Mouse (Mus musculus): ENCODE results near the gene Pacsin1.

Pacsin1 gene

GRCm38 (mm10) chr17:27678924-27679813 is 23.9 kb downstream of the Pacsin1 start:
- DNase-seq, result peak; percentile 17 to 61

GRCm38 (mm10) chr17:27684886-27685549 is 29.7 kb downstream of the Pacsin1 start:
- peak; percentile 41 to 68 for DNase-seq

- no peak for DNase-seq
Measured at GRCm38 (mm10) chr17:27685550-27685913, 30.2 kb downstream of the Pacsin1 start.

GRCm38 (mm10) chr17:27686395-27686794 is 31.1 kb downstream of the Pacsin1 start:
- DNase-seq, result no peak

- no peak for DNase-seq
Measured at GRCm38 (mm10) chr17:27690993-27691693, 35.8 kb downstream of the Pacsin1 start.

- no peak for DNase-seq
Measured at GRCm38 (mm10) chr17:27699641-27700244, 44.4 kb downstream of the Pacsin1 start.

GRCm38 (mm10) chr17:27700812-27701211 is 45.5 kb downstream of the Pacsin1 start:
- no peak for DNase-seq

- no peak for DNase-seq
Measured at GRCm38 (mm10) chr17:27701856-27702255, 46.5 kb downstream of the Pacsin1 start.

GRCm38 (mm10) chr17:27702518-27702917 is 47.2 kb downstream of the Pacsin1 start:
- DNase-seq, result peak; percentile 63 to 77

GRCm38 (mm10) chr17:27703961-27704621 is 48.8 kb downstream of the Pacsin1 start:
- peak in 1 of 2 experiments; percentile 34 for DNase-seq

GRCm38 (mm10) chr17:27705661-27706060 is 50.4 kb downstream of the Pacsin1 start:
- DNase-seq, result no peak

GRCm38 (mm10) chr17:27707954-27708661 is 52.8 kb downstream of the Pacsin1 start:
- peak; percentile 75 to 84 for DNase-seq

GRCm38 (mm10) chr17:27709650-27710049 is 54.3 kb downstream of the Pacsin1 start:
- DNase-seq, result no peak

GRCm38 (mm10) chr17:27712832-27713231 is 57.5 kb downstream of the Pacsin1 start:
- DNase-seq, result peak in 1 of 2 experiments; percentile 64

GRCm38 (mm10) chr17:27716804-27717203 is 61.5 kb downstream of the Pacsin1 start:
- DNase-seq, result peak; percentile 71 to 74

GRCm38 (mm10) chr17:27718250-27718649 is 62.9 kb downstream of the Pacsin1 start:
- DNase-seq, result peak in 1 of 2 experiments; percentile 22

GRCm38 (mm10) chr17:27719663-27720062 is 64.4 kb downstream of the Pacsin1 start:
- no peak for DNase-seq

GRCm38 (mm10) chr17:27720326-27720725 is 65.0 kb downstream of the Pacsin1 start:
- DNase-seq, result no peak

GRCm38 (mm10) chr17:27721125-27721664 is 65.9 kb downstream of the Pacsin1 start:
- no peak for DNase-seq

GRCm38 (mm10) chr17:27724327-27724726 is 69.0 kb downstream of the Pacsin1 start:
- no peak for DNase-seq

- no peak for DNase-seq
Measured at GRCm38 (mm10) chr17:27725011-27725410, 69.7 kb downstream of the Pacsin1 start.
